Mouse (Mus musculus) spleen, adult 2 months (tissue): Measurements from ENCODE around the gene Pxdn. TPM values are rescaled to one million over a fixed set of nuclear protein-coding genes. Genes with fewer than 3 reads are reported as not detected.

ENCODE experiments used
- DNase-seq, 2 experiments: peaks; one replicate each; pipeline versions ENCODE4 v3.0.0 to v3.0.0-alpha.2; 2012 to 2021; ENCODE audit warnings: low spot score in 2 of 2, low read depth in 1 of 2
- H3K27ac ChIP-seq: fragments of 200-500 bp; 2 replicates; pipeline ENCODE4 v1.5.1; 2012; ENCODE audit warnings: low read length, inconsistent platforms; ENCODE audit not compliant: insufficient read depth
- H3K27me3 ChIP-seq: fragments of 200-500 bp; 2 replicates; pipeline ENCODE4 v1.6.1; 2012; ENCODE audit warnings: mild to moderate bottlenecking, moderate library complexity, low read length, inconsistent platforms; ENCODE audit not compliant: control insufficient read depth, insufficient read depth
- H3K36me3 ChIP-seq: fragments of 200-500 bp; 2 replicates; pipeline ENCODE4 v1.6.1; 2012; ENCODE audit warnings: mild to moderate bottlenecking, low read length, inconsistent platforms; ENCODE audit not compliant: control insufficient read depth, insufficient read depth
- H3K4me1 ChIP-seq: fragments of 200-500 bp; 2 replicates; pipeline ENCODE4 v1.6.1; 2011; ENCODE audit warnings: inconsistent platforms; ENCODE audit not compliant: control insufficient read depth, insufficient read depth, insufficient read length
- H3K4me3 ChIP-seq: fragments of 200-500 bp; 2 replicates; pipeline ENCODE4 v1.5.1; 2011; ENCODE audit warnings: mild to moderate bottlenecking, inconsistent platforms; ENCODE audit not compliant: insufficient read depth, insufficient read length; ENCODE audit errors: extremely low read depth
- CTCF ChIP-seq: fragments of 200-500 bp; IDR thresholded peaks from 2 replicates; pipeline ENCODE4 v1.5.1; 2011; ENCODE audit warnings: mild to moderate bottlenecking, inconsistent platforms; ENCODE audit not compliant: insufficient read depth, insufficient read length, insufficient replicate concordance; ENCODE audit errors: extremely low read depth
- POLR2A ChIP-seq: fragments of 200-500 bp; IDR thresholded peaks from 2 replicates; pipeline ENCODE4 v1.6.1; 2011; ENCODE audit warnings: low read depth, low read length, inconsistent platforms
- WGBS: fragments of 180-500 bp; shearing (Covaris S2); methylation state at CpG from one replicate; pipeline ENCODE4 v1.1.7; 2018; 5-methylcytosine and 5-hydroxymethylcytosine counted together
- polyA plus RNA-seq: library from polyadenylated mRNA; depleted of rRNA; stranded (reverse); fragments of >200 nt; gene quantifications from 2 replicates; pipeline ENCODE4 v1.2.3, GENCODE M21; 2012

Gene Pxdn
- polyA plus RNA-seq, 1 experiment: 3.5 TPM

DNA sequence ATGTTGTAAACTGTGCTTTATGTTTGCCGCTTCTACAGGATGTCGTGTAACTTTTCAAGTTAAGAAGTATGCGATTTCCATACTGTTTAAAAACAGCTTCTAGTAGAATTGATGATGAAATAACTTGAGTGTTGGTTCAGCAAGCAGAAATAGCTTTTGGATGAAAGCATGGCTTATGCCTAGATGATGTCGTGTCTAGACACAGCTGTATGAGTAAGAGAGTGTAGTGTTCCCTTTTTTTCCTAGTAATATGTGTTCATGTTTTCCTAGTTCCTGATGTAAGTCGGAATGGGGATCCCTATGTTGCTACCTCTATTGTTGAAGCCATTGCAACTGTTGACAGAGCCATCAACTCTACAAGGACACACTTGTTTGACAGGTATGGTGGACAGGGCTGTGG, 61.5 kb downstream of the Pxdn start:
- no peak for DNase-seq
- 82% methylated on average over 5 of the region's 5 CpGs for WGBS

DNA sequence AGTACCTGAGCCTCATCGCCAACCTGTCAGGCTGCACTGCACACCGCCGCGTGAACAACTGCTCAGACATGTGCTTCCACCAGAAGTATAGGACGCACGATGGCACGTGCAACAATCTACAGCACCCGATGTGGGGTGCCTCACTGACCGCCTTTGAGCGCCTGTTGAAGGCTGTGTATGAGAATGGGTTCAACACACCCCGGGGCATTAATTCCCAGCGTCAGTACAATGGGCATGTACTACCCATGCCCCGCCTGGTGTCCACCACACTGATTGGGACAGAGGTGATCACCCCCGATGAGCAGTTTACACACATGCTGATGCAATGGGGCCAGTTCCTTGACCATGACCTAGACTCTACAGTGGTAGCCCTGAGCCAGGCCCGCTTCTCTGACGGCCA, 64.5 kb downstream of the Pxdn start:
- DNase-seq: no peak
- H3K4me1 ChIP-seq: no peaks in the 10 kb centered on the region
- no peaks in the 10 kb centered on the region for H3K36me3 ChIP-seq
- H3K27ac ChIP-seq: no peak overlapping the region
- WGBS: 94% methylated on average over 16 of the region's 16 CpGs
- TF ChIP-seq CTCF: no peak
- no peak for TF ChIP-seq POLR2A
- no peak overlapping the region for H3K4me3 ChIP-seq
- H3K27me3 ChIP-seq: no peaks in the 10 kb centered on the region

More for the DNA sequence above, 61.5 kb downstream of the Pxdn start:
- Histone ChIP-seq H3K4me3 (no peak overlapping the region), H3K27me3 (no peaks in the 10 kb centered on the region), H3K4me1 (no peaks in the 10 kb centered on the region), H3K27ac (no peak overlapping the region), H3K36me3 (no peaks in the 10 kb centered on the region)
- TF ChIP-seq CTCF: no peak
- no peak for TF ChIP-seq POLR2A

DNA sequence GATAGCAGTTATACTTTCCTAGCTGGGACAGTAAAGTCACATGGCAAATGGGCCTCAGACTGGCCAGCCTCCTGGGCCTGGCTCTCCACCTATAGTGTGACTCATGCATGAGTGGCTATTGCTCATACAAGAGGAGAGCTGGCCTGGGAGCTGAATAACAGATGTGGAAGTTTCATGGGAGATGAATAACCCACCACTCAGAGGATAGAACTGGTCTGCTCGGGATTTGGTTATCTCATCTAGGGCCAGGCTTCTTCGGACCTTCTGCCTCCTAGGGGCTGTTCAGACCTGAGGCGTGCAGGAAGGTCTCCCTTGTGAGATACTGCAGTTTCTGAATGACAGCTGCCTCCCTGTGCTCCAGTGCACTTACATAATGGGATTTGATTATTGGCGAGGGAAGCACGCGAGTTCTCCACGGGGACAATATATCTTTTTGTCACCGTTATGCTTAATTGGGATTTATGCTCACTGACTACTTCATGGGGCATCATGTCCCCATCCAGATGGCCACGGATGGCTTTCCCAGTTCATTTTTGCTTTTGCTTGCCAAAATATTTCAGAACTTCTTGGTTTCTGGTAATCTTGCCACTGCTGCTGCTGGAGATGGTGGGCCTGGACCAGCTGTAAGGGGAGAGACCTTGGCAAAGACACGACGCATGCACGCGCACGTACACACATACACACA, 66.4 kb downstream of the Pxdn start:
- no peaks in the 10 kb centered on the region for H3K4me1 ChIP-seq
- TF ChIP-seq CTCF (no peak), POLR2A (no peak)
- H3K4me3 ChIP-seq: no peak overlapping the region
- no peak for DNase-seq
- no peaks in the 10 kb centered on the region for H3K36me3 ChIP-seq
- no peak overlapping the region for H3K27ac ChIP-seq
- H3K27me3 ChIP-seq: no peaks in the 10 kb centered on the region
- 94% methylated on average over 14 of the region's 14 CpGs for WGBS

DNA sequence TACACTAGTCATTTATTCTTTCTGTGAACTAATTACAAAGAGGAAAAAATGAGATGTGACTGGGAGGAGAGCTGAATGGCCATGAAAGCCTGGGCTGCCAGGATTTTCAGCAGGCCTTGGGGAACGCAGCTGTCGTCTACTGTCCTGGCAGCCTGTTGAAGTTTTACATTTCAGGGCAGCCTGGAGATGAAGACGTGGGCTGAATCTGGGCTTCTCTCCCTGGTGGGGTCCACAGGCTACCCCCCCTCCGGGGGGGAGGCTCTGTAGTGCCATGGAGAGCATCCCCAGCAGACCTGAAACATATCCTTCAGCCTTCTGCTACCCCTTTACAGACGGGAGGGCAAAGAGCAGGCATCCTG, 66.9 kb downstream of the Pxdn start:
- WGBS: 78% methylated on average over 5 of the region's 5 CpGs
- H3K4me1 ChIP-seq: no peaks in the 10 kb centered on the region
- no peaks in the 10 kb centered on the region for H3K27me3 ChIP-seq
- H3K36me3 ChIP-seq: no peaks in the 10 kb centered on the region
- H3K27ac ChIP-seq: no peak overlapping the region
- no peak for TF ChIP-seq POLR2A
- no peak for TF ChIP-seq CTCF
- H3K4me3 ChIP-seq: no peak overlapping the region
- no peak for DNase-seq

DNA sequence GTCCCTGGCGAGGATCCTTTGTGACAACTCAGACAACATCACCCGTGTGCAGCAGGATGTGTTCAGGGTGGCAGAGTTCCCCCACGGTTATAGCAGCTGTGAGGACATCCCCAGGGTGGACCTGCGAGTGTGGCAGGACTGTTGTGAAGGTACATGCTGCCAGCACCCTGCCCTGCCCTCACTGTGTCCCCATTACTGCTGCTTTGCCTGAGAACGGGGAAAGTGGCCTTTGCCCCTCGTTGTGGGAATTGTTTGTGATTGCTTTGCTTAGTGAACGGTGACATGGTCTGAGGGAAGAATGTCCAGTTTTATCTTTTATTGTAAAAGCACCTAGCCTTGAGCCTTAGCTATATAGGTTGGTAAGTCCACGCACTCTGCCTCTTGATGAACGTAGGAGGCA, 69.2 kb downstream of the Pxdn start:
- H3K27me3 ChIP-seq: no peaks in the 10 kb centered on the region
- H3K27ac ChIP-seq: no peak overlapping the region
- DNase-seq: no peak
- no peak overlapping the region for H3K4me3 ChIP-seq
- TF ChIP-seq CTCF: no peak
- no peak for TF ChIP-seq POLR2A
- H3K4me1 ChIP-seq: no peaks in the 10 kb centered on the region
- 83% methylated on average over 9 of the region's 9 CpGs for WGBS
- no peaks in the 10 kb centered on the region for H3K36me3 ChIP-seq

DNA sequence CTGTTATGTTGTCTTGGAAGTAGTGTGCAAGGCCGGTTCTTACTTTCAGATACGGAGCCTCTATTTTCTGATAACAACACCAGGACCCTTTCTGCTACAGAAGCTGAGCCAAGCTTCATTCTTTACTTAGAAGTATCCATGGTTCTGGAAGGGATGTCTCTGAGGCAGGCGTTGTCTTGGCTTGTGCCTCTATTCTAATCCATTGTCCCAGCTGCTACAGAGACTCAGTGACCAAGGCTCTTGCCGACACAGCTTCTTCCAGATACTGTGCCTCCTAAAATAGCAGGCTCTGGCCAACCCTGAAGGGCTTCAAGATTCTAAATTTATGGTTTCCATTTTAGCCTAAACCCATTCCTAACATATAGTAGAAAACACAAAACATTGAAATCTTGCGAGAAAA, 71.3 kb downstream of the Pxdn start:
- DNase-seq: no peak
- no peak overlapping the region for H3K27ac ChIP-seq
- H3K4me1 ChIP-seq: no peaks in the 10 kb centered on the region
- WGBS: 84% methylated on average over 5 of the region's 5 CpGs
- TF ChIP-seq CTCF (no peak), POLR2A (no peak)
- H3K36me3 ChIP-seq: no peaks in the 10 kb centered on the region
- no peak overlapping the region for H3K4me3 ChIP-seq
- no peaks in the 10 kb centered on the region for H3K27me3 ChIP-seq

DNA sequence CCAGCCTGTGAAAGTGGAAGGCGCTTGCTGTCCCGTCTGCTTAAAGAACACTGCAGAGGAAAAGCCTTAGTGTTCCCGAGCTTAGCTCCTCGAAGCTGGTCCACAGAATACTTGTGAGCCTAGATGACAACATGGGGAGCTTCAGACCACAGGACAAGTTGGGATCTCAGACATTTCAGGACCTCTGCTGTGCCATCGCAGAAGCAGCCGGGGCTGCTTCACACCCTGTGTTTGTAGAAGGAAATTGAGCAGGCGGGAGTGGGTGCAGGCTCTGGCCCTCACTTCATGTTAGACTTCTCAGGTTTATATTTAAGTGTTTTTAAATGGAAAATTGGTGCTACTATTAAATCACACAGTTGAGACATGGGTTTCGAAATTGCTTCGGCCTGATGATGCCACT, 78.1 kb downstream of the Pxdn start:
- DNase-seq: no peak
- Histone ChIP-seq H3K36me3 (no peaks in the 10 kb centered on the region), H3K4me3 (no peak overlapping the region), H3K4me1 (no peaks in the 10 kb centered on the region), H3K27ac (no peak overlapping the region), H3K27me3 (no peaks in the 10 kb centered on the region)
- 90% methylated on average over 9 of the region's 9 CpGs for WGBS
- no peak for TF ChIP-seq POLR2A
- no peak for TF ChIP-seq CTCF
